8 mouse cellular contexts compared by ENCODE assay signal in the genomic region with DNA sequence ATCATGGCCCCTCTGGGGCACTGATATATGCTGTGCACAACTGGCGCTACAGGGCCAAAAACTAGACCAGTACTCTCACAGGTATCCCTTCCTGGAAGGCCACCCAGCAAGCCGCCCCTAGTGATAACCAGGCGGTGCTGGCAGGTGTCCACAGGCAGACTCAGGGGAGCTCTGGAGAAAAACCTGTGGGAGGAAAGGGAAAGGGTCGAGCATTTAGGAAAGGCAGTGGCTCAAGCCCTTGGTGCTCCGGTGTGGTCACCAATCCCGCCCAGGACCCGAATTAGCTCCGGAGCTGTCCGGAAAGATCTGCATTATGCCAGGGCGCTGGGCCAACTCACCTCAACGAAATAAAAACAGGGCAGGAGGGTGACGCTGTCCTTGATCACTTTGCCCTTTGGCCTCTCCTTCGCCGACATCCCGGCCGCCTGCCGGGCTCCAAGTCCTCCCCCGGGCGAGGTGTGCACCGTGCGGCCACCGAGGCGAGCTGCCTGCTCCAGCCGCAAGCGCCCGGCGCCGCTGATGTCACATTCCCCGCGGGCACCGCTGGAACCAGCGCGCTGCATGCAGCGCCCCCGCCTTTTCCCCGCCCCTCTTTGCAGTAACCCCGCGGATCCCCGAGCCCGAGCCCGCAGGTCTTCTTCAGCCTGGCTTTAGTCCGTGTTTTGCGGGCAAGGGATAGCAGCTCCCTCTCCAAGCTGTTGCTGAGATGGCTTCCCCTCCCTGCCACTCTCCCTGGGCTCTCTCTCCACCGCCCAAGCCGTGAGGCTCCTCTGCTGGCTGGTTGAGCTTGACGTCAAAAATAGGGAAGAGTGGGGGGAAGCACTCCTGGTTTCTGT. TPM values are rescaled to one million over a fixed set of nuclear protein-coding genes. Genes with fewer than 3 reads are reported as not detected.
DNase-seq lines count a peak whose midpoint lies in the region; ATAC-seq and TF ChIP-seq lines count a peak whose summit lies in the region.

No protein-coding gene starts in this region.

- no peak overlapping the region for H3K27ac ChIP-seq in gastrocnemius, adult 2 months
- H3K27ac ChIP-seq in intestine, embryonic 14.5 days (ENCODE audit: low read depth) = no peak overlapping the region
- no peak overlapping the region for H3K27ac ChIP-seq in midbrain, embryonic 11.5 days (ENCODE audit: low read depth, low read length)
- no peak overlapping the region for H3K27ac ChIP-seq in stomach, embryonic 16.5 days (ENCODE audit: low read length)

- 0 out of 2 replicates have a peak, but pooled peaks cover 4% of the 10 kb centered on the region for H3K4me1 ChIP-seq in intestine, embryonic 14.5 days (replicated peaks; ENCODE audit: control insufficient read depth, insufficient read depth, low read length)
- H3K4me1 ChIP-seq in midbrain, embryonic 11.5 days (ENCODE audit: control insufficient read depth, insufficient read depth, low read length) = 0 out of 2 replicates have a peak, but pooled peaks cover 4% of the 10 kb centered on the region
- H3K4me1 ChIP-seq in stomach, embryonic 16.5 days (ENCODE audit: control insufficient read depth, insufficient read depth, low read length) = peaks cover 10% of the 10 kb centered on the region

- no peak overlapping the region for H3K9ac ChIP-seq in intestine, embryonic 14.5 days (ENCODE audit: low read length)
- peak overlapping the region; percentile 59 for H3K9ac ChIP-seq in midbrain, embryonic 11.5 days (ENCODE audit: low read length)
- H3K9ac ChIP-seq in stomach, embryonic 16.5 days (ENCODE audit: low read length) = peak overlapping the region; percentile 57

- peaks cover 22% of the 10 kb centered on the region; the same call in 1 of the 2 replicates for H3K27me3 ChIP-seq in intestine, embryonic 14.5 days (replicated peaks; ENCODE audit: control insufficient read depth, insufficient read depth, low read length)
- H3K27me3 ChIP-seq in midbrain, embryonic 11.5 days (ENCODE audit: control insufficient read depth, insufficient read depth, low read length) = peaks cover 2% of the 10 kb centered on the region; the same call in 1 of the 2 replicates
- no peaks in the 10 kb centered on the region for H3K27me3 ChIP-seq in stomach, embryonic 16.5 days (ENCODE audit: control insufficient read depth, insufficient read depth, low read length)

- TF ChIP-seq CTCF in gastrocnemius, adult 2 months (IDR thresholded peaks at IDR 0.05) = no peak

- no peaks in the 10 kb centered on the region for H3K36me3 ChIP-seq in intestine, embryonic 14.5 days (ENCODE audit: control insufficient read depth, insufficient read depth, low read length)
- no peaks in the 10 kb centered on the region for H3K36me3 ChIP-seq in midbrain, embryonic 11.5 days (ENCODE audit: control insufficient read depth, insufficient read depth, low read length)
- H3K36me3 ChIP-seq in stomach, embryonic 16.5 days (ENCODE audit: control insufficient read depth, insufficient read depth, low read length) = no peaks in the 10 kb centered on the region

- WGBS in intestine, embryonic 14.5 days = 2% methylated on average over 46 of the region's 46 CpGs
- 1% methylated on average over 45 of the region's 46 CpGs for WGBS in midbrain, embryonic 11.5 days
- WGBS in stomach, embryonic 16.5 days = 2% methylated on average over 46 of the region's 46 CpGs

- peak; percentile 83 for ATAC-seq in frontal cortex, adult (ENCODE audit: low TSS enrichment)
- peak; percentile 77 for ATAC-seq in intestine, embryonic 14.5 days (replicated peaks; ENCODE audit: low FRiP score, low TSS enrichment, low read depth)
- ATAC-seq in midbrain, embryonic 11.5 days (ENCODE audit: low FRiP score) = peak; percentile 91
- peak; percentile 77 for ATAC-seq in stomach, embryonic 16.5 days (ENCODE audit: insufficient read depth, low FRiP score)

- peak overlapping the region; percentile 78 for H3K4me2 ChIP-seq in intestine, embryonic 14.5 days (ENCODE audit: low read length)
- peak overlapping the region; percentile 75 for H3K4me2 ChIP-seq in midbrain, embryonic 11.5 days
- H3K4me2 ChIP-seq in stomach, embryonic 16.5 days (ENCODE audit: low read depth, low read length) = peak overlapping the region; percentile 86

- DNase-seq in gastrocnemius, adult 2 months = peak; percentile 38
- no peak for DNase-seq in gastrocnemius, adult 18-20 months (ENCODE audit: low spot score)
- DNase-seq in cerebellum, adult 9-10 months = peak; percentile 72
- peak; percentile 75 for DNase-seq in intestine, embryonic 14.5 days (ENCODE audit: low spot score)
- DNase-seq in left cerebral cortex, postnatal 10 days (ENCODE audit: extremely low spot score in 1 of 2, low spot score in 2 of 2) = peak; percentile 53 to 80
- peak; percentile 92 for DNase-seq in midbrain, embryonic 11.5 days (ENCODE audit: low spot score, missing footprints)

- no peaks in the 10 kb centered on the region for H3K9me3 ChIP-seq in intestine, embryonic 14.5 days (ENCODE audit: control insufficient read depth, low read length)
- H3K9me3 ChIP-seq in midbrain, embryonic 11.5 days (ENCODE audit: control insufficient read depth, low read length) = no peaks in the 10 kb centered on the region
- H3K9me3 ChIP-seq in stomach, embryonic 16.5 days (replicated peaks; ENCODE audit: control insufficient read depth, low read length) = no peaks in the 10 kb centered on the region

- H3K4me3 ChIP-seq in gastrocnemius, adult 2 months = peak overlapping the region; percentile 70
- peak overlapping the region; percentile 40 for H3K4me3 ChIP-seq in intestine, embryonic 14.5 days (ENCODE audit: low read depth, low read length)
- peak overlapping the region; percentile 38 for H3K4me3 ChIP-seq in midbrain, embryonic 11.5 days (ENCODE audit: low read depth, low read length)
- peak overlapping the region; percentile 51 for H3K4me3 ChIP-seq in stomach, embryonic 16.5 days (replicated peaks; ENCODE audit: low read length)

- intact Hi-C loops in gastrocnemius, adult 2 months (cut with DNase I) = no loop called here
- intact Hi-C loops in left cerebral cortex, postnatal 10 days (cut with DNase I) = loop anchor here (10.0 kb wide), 2 partner anchors 75 to 205 kb away; no protein-coding TSS in a partner anchor

RNA-seq across cellular contexts. Expression of a gene that starts 0.8 kb away (rescaled TPM):
- under 1 TPM in 1 of 2 experiments, not detected in 1; 0.11 TPM for total RNA-seq in gastrocnemius, adult 2 months (2021)
- total RNA-seq in gastrocnemius, adult 18-20 months (2021) = under 1 TPM in 1 of 2 experiments, not detected in 1; 0.14 TPM
- polyA plus RNA-seq in intestine, embryonic 14.5 days (2014; fragmentation: Nextera tagmentation; extraction: Ambion mirVana) = 0.26 and 0.35 TPM in 2 replicates
- total RNA-seq in left cerebral cortex, postnatal 10 days (2021) = 100 to 1,000 TPM; 259 to 267 TPM
- 0.27 and 0.55 TPM in 2 replicates for polyA plus RNA-seq in midbrain, embryonic 11.5 days (2014; fragmentation: Nextera tagmentation; extraction: Ambion mirVana)
- polyA plus RNA-seq in stomach, embryonic 16.5 days (2015; fragmentation: Nextera tagmentation; extraction: Ambion mirVana) = 0.76 and 0.85 TPM in 2 replicates

Comparison
In these comparisons a context has a peak if more than half of its experiments do, and no peak if none do; other contexts are left out.
1. RNA of a gene that starts 0.8 kb away (total RNA-seq): 259 to 267 TPM in left cerebral cortex, postnatal 10 days; 0.14 TPM in gastrocnemius, adult 18-20 months and 0.11 TPM in gastrocnemius, adult 2 months; every median in the first group is over 100 times any median in the second.
2. Peak in every context shown above with its lines, with median percentiles within 50 percentile points of each other: H3K4me3 ChIP-seq, ATAC-seq and H3K4me2 ChIP-seq.